Mouse (Mus musculus) C2C12 (cell line): ENCODE data around the gene Txk.

Experiments
- CTCF ChIP-seq: IDR thresholded peaks from one replicate; pipeline ENCODE4 v1.5.1; 2011; ENCODE audit not compliant: control insufficient read depth, insufficient read depth, insufficient read length
- FOSL1 ChIP-seq: IDR thresholded peaks from one replicate; pipeline ENCODE4 v1.8.0; 2011; ENCODE audit warnings: mild to moderate bottlenecking, low read length; ENCODE audit not compliant: poor library complexity, insufficient read depth, severe bottlenecking
- MAX ChIP-seq: IDR thresholded peaks from one replicate; pipeline ENCODE4 v1.6.1; 2011; ENCODE audit warnings: mild to moderate bottlenecking, control low read depth
- MYOD1 ChIP-seq: IDR thresholded peaks from one replicate; pipeline ENCODE4 v1.6.1; 2011; ENCODE audit warnings: low read depth; ENCODE audit not compliant: control insufficient read depth, insufficient read length
- MYOG ChIP-seq: IDR thresholded peaks from one replicate; pipeline ENCODE4 v1.6.1; 2011; ENCODE audit not compliant: control insufficient read depth, insufficient read length; ENCODE audit errors: extremely low read depth
- USF1 ChIP-seq: IDR thresholded peaks from one replicate; pipeline ENCODE4 v1.6.1; 2011; ENCODE audit warnings: low read depth, mild to moderate bottlenecking, control low read depth, moderate library complexity

DNA sequence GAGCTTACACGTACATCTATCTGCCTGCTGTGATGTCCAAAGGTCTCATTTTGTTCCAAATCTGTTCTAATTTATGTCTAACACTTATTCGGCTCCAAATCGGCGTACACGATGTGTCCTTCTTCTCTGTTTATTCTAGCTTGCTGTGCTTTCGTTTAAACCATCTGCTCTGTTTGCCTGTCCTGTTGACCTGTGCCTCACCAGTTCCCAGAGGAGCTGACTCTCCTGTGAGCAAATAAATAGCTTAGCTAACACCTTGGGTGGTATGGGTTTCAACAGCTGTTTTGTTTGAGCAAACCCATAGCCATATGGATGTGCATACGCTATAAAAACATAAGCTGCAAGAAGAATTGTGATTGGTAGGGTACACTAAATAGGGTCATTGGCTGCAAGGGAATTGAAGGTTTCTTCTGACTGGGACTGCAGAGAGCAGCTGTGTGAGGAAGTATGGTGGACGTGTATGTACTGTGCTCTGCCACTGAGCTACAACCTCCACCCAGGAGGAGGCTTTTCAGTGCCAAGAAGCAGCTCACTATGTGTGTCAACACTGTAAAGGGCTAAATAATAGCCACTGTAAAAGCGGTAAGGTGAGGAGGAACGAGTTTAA is 99.4 kb downstream of the Txk start:
- TF ChIP-seq MYOG (no peak), CTCF (no peak), USF1 (no peak), MAX (no peak), MYOD1 (no peak), FOSL1 (no peak)
